Comparison of ENCODE assay signal across 16 mouse cellular contexts in the genomic region with DNA sequence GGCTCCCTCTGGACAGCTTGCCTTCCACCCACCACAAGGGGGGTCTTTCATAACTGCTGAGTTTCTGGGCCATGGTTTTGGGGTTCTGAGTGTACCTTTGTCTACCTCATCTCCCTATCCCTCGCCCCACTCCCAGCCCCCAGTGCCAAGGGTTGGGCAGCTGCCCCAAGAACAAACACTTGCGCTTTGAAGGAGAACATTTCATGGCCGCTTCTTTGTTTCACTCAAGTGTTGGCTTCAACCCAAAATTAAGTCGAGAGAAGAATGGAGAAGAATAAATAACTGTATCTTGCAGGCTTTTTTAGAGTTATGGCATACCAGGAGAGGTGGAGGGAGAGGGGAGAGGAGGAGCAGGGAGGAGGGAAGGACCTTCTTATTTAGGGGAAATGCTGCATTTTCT.
"Had no signal": no experiment of that assay in that cellular context is flagged by ENCODE, and none has a peak within 500 bp of the region (broad histone marks: within the 10 kb centered on the region; RNA-seq: fewer than 3 reads in every experiment).

No protein-coding gene starts in this region.

- H3K9ac ChIP-seq: hindbrain, embryonic 13.5 days; limb, embryonic 13.5 days; liver, embryonic 14.5 days; midbrain, embryonic 15.5 days; neural tube, embryonic 12.5 days had no signal

- ATAC-seq: hindbrain, postnatal 0 days; midbrain, embryonic 15.5 days had no signal

- H3K27ac ChIP-seq: hindbrain, embryonic 13.5 days; hindbrain, postnatal 0 days; limb, embryonic 13.5 days; liver, embryonic 14.5 days; macrophage; midbrain, embryonic 15.5 days; neural tube, embryonic 12.5 days had no signal

- H3K4me3 ChIP-seq: hindbrain, embryonic 13.5 days; limb, embryonic 13.5 days; megakaryocyte, embryonic 14.5 days; midbrain, embryonic 15.5 days; neural tube, embryonic 12.5 days had no signal

- H3K9me3 ChIP-seq: hindbrain, embryonic 13.5 days; limb, embryonic 13.5 days; midbrain, embryonic 15.5 days; neural tube, embryonic 12.5 days had no signal

- H3K27me3 ChIP-seq: hindbrain, embryonic 13.5 days; limb, embryonic 13.5 days; megakaryocyte, embryonic 14.5 days; midbrain, embryonic 15.5 days; neural tube, embryonic 12.5 days had no signal

- H3K4me1 ChIP-seq: limb, embryonic 13.5 days; megakaryocyte, embryonic 14.5 days; midbrain, embryonic 15.5 days; neural tube, embryonic 12.5 days had no signal

- H3K4me2 ChIP-seq: hindbrain, embryonic 13.5 days; limb, embryonic 13.5 days; midbrain, embryonic 11.5 days; midbrain, embryonic 15.5 days; neural tube, embryonic 12.5 days had no signal

- DNase-seq: kidney, adult 8-10 months; kidney, postnatal 36 days; layer of hippocampus, adult 9-11 months; left cerebral cortex, postnatal 4 days; right cerebral cortex, adult 18-20 months; thymus, adult 2 months; thymus, postnatal 25 days had no signal

- H3K36me3 ChIP-seq: hindbrain, embryonic 13.5 days; limb, embryonic 13.5 days; midbrain, embryonic 15.5 days; neural tube, embryonic 12.5 days had no signal
